ENCODE assay signal across 13 mouse cellular contexts in genomic region chr2:161185122-161185521, GRCm38 (mm10).
DNase-seq lines count a peak whose midpoint lies in the region; ATAC-seq and TF ChIP-seq lines count a peak whose summit lies in the region.
"Had no signal": no experiment of that assay in that cellular context is flagged by ENCODE, and none has a peak within 500 bp of the region (broad histone marks: within the 10 kb centered on the region; RNA-seq: fewer than 3 reads in every experiment).

No protein-coding gene starts in this region.

- no peak for ATAC-seq in liver, embryonic 14.5 days (ENCODE audit: insufficient read depth)
- no peak for ATAC-seq in liver, embryonic 12.5 days
- no peak for ATAC-seq in forebrain, embryonic 12.5 days (ENCODE audit: low FRiP score)

- H3K9me3 ChIP-seq in liver, embryonic 14.5 days (ENCODE audit: control insufficient read depth, low read length), result no peaks in the 10 kb centered on the region
- no peaks in the 10 kb centered on the region for H3K9me3 ChIP-seq in liver, embryonic 12.5 days (replicated peaks)
- H3K9me3 ChIP-seq in forebrain, embryonic 12.5 days, result no peaks in the 10 kb centered on the region
- H3K9me3 ChIP-seq: heart, embryonic 13.5 days; midbrain, embryonic 10.5 days had no signal

- H3K4me2 ChIP-seq in liver, embryonic 14.5 days (ENCODE audit: low read depth), result no peak overlapping the region
- H3K4me2 ChIP-seq in liver, embryonic 12.5 days, result no peak overlapping the region
- no peak overlapping the region for H3K4me2 ChIP-seq in forebrain, embryonic 12.5 days
- H3K4me2 ChIP-seq: heart, embryonic 13.5 days had no signal

- no peaks in the 10 kb centered on the region for H3K27me3 ChIP-seq in liver, embryonic 14.5 days (ENCODE audit: control insufficient read depth, insufficient read depth, low read length)
- H3K27me3 ChIP-seq in liver, embryonic 12.5 days (replicated peaks), result no peaks in the 10 kb centered on the region
- no peaks in the 10 kb centered on the region for H3K27me3 ChIP-seq in forebrain, embryonic 12.5 days
- H3K27me3 ChIP-seq: heart, embryonic 13.5 days had no signal

- no peaks in the 10 kb centered on the region for H3K4me1 ChIP-seq in liver, embryonic 14.5 days (replicated peaks; ENCODE audit: control insufficient read depth in 2 of 2, insufficient read depth in 2 of 2, low read length in 1 of 2)
- no peaks in the 10 kb centered on the region for H3K4me1 ChIP-seq in liver, embryonic 12.5 days
- no peaks in the 10 kb centered on the region for H3K4me1 ChIP-seq in forebrain, embryonic 12.5 days

- H3K36me3 ChIP-seq in liver, embryonic 14.5 days (replicated peaks; ENCODE audit: control insufficient read depth, insufficient read depth, low read depth), result no peaks in the 10 kb centered on the region
- no peaks in the 10 kb centered on the region for H3K36me3 ChIP-seq in liver, embryonic 12.5 days
- no peaks in the 10 kb centered on the region for H3K36me3 ChIP-seq in forebrain, embryonic 12.5 days (replicated peaks)
- H3K36me3 ChIP-seq: heart, embryonic 13.5 days; midbrain, embryonic 10.5 days had no signal

- H3K27ac ChIP-seq in liver, embryonic 14.5 days, result no peak overlapping the region
- H3K27ac ChIP-seq in liver, embryonic 12.5 days, result no peak overlapping the region
- H3K27ac ChIP-seq in forebrain, embryonic 12.5 days, result no peak overlapping the region
- H3K27ac ChIP-seq: heart, embryonic 13.5 days; midbrain, embryonic 10.5 days had no signal

- TF ChIP-seq EP300 in liver, embryonic 14.5 days (IDR thresholded peaks at IDR 0.05; ENCODE audit: low read depth), result no peak

- H3K4me3 ChIP-seq in liver, embryonic 14.5 days (ENCODE audit: insufficient read depth in 1 of 2, low read depth in 2 of 2, low read length in 2 of 2), result no peak overlapping the region
- H3K4me3 ChIP-seq in liver, embryonic 12.5 days, result no peak overlapping the region
- H3K4me3 ChIP-seq in forebrain, embryonic 12.5 days (replicated peaks), result no peak overlapping the region
- H3K4me3 ChIP-seq: erythroblast, embryonic 14.5 days; heart, embryonic 13.5 days; midbrain, embryonic 10.5 days had no signal

- peak; percentile 66 for TF ChIP-seq CTCF in liver, embryonic 14.5 days (IDR thresholded peaks at IDR 0.05; ENCODE audit: low read depth)

- H3K9ac ChIP-seq in liver, embryonic 14.5 days (replicated peaks), result no peak overlapping the region
- no peak overlapping the region for H3K9ac ChIP-seq in liver, embryonic 12.5 days
- no peak overlapping the region for H3K9ac ChIP-seq in forebrain, embryonic 12.5 days
- H3K9ac ChIP-seq: heart, embryonic 13.5 days had no signal

- DNase-seq in embryo, embryonic 10 days (ENCODE audit: low spot score), result peak; percentile 8
- DNase-seq in embryo, embryonic 9.5 days (ENCODE audit: extremely low spot score), result no peak
- no peak for DNase-seq in liver, embryonic 14.5 days (ENCODE audit: low read depth in 3 of 3, low spot score in 3 of 3)
- DNase-seq in R1 (ENCODE audit: low read depth, low spot score), result peak; percentile 54
- peak; percentile 21 for DNase-seq in mesoderm, embryonic 11.5 days (ENCODE audit: low read depth, low spot score)
- DNase-seq in thymus, adult 18-20 months, result no peak
- DNase-seq: kidney, postnatal 10 days; left cerebral cortex, postnatal 4 days had no signal

Comparison
In these comparisons a context has a peak if more than half of its experiments do, and no peak if none do; other contexts are left out.
1. DNase-seq: peak in embryo, embryonic 10 days (single experiment), R1 (single experiment) and mesoderm, embryonic 11.5 days (single experiment); none in embryo, embryonic 9.5 days (single experiment), liver, embryonic 14.5 days (0 of 3) and thymus, adult 18-20 months (0 of 2).